Mouse (Mus musculus): ENCODE results near the gene Gse1.

DNA sequence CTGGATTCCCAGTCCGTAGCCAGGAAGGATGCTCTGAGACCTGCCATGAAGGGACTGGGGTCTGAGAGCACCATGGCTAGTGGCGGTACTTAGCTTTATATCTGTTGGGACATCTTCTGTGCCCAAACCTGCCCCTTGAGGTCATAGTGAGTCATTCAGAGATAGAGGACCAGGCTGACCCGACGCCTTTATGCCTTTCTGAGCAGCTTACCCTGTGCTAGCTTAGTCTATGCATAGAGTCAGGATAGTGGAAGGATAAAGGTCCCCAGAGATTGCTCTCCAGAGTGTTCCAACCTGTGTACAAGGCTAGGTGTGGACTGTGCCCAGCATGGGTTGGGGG lies 264.6 kb downstream of the Gse1 start:
- TF ChIP-seq CTCF (IDR thresholded peaks at IDR 0.05; ENCODE audit: borderline replicate concordance, extremely low read depth, insufficient read depth, insufficient read length) (no peak), POLR2A (IDR thresholded peaks at IDR 0.05; ENCODE audit: borderline replicate concordance, extremely low read depth, insufficient read depth, insufficient read length, poor library complexity, severe bottlenecking) (no peak)

All from brain, embryonic 14.5 days (tissue).